In genomic region chr1:90902751-90903150, GRCm38 (mm10) we compare ENCODE assay signal across 20 mouse cellular contexts. TPM values are rescaled to one million over a fixed set of nuclear protein-coding genes. Genes with fewer than 3 reads are reported as not detected.
"Had no signal": no experiment of that assay in that cellular context is flagged by ENCODE, and none has a peak within 500 bp of the region (broad histone marks: within the 10 kb centered on the region; RNA-seq: fewer than 3 reads in every experiment).

No protein-coding gene starts in this region.

- DNase-seq: kidney, postnatal 36 days; layer of hippocampus, adult 9-11 months; layer of hippocampus, postnatal 36 days; liver; liver, embryonic 13.5 days; liver, postnatal 0 days; right cerebral cortex, postnatal 14 days; thymus, adult 18-20 months; thymus, postnatal 14 days had no signal

- ATAC-seq: liver, postnatal 0 days; midbrain, embryonic 13.5 days had no signal

- H3K4me3 ChIP-seq: limb, embryonic 12.5 days; liver, embryonic 13.5 days; lung, embryonic 15.5 days; midbrain, embryonic 13.5 days had no signal

- H3K27me3 ChIP-seq: limb, embryonic 12.5 days; liver, embryonic 13.5 days; lung, embryonic 15.5 days; midbrain, embryonic 13.5 days had no signal

- H3K9me3 ChIP-seq: limb, embryonic 12.5 days; liver, embryonic 13.5 days; lung, embryonic 15.5 days; midbrain, embryonic 13.5 days had no signal

- H3K4me2 ChIP-seq: limb, embryonic 12.5 days; liver, embryonic 13.5 days; lung, embryonic 15.5 days; midbrain, embryonic 13.5 days had no signal

- H3K4me1 ChIP-seq: liver, embryonic 13.5 days; midbrain, embryonic 13.5 days had no signal

- H3K36me3 ChIP-seq: limb, embryonic 12.5 days; liver, embryonic 13.5 days; lung, embryonic 15.5 days; midbrain, embryonic 13.5 days had no signal

- H3K9ac ChIP-seq: limb, embryonic 12.5 days; liver, embryonic 13.5 days; liver, postnatal 0 days; lung, embryonic 15.5 days; midbrain, embryonic 13.5 days had no signal

- H3K27ac ChIP-seq: kidney, postnatal 0 days; limb, embryonic 12.5 days; liver, embryonic 13.5 days; midbrain, embryonic 13.5 days had no signal

RNA-seq across cellular contexts. Expression of gene Mlph, which starts 12.1 kb away (rescaled TPM):
- polyA plus RNA-seq: neural tube, embryonic 14.5 days had no signal

RNA-seq across cellular contexts. Expression of gene Prlh, which starts 50.2 kb away (rescaled TPM):
- total RNA-seq: layer of hippocampus, adult 18-20 months; layer of hippocampus, postnatal 36 days; left cerebral cortex, adult 8-10 months; left cerebral cortex, postnatal 36 days; megakaryocyte progenitor cell, adult 5-6 weeks; midbrain, postnatal 0 days had no signal
- polyA plus RNA-seq: kidney, postnatal 0 days; limb, embryonic 12.5 days; liver, postnatal 0 days; lung, embryonic 15.5 days; midbrain, embryonic 13.5 days; midbrain, postnatal 0 days; neural tube, embryonic 14.5 days; spleen, adult 2 months had no signal

RNA-seq across cellular contexts. Expression of gene Col6a3, which starts 59.0 kb away (rescaled TPM):
- total RNA-seq: megakaryocyte progenitor cell, adult 5-6 weeks had no signal
